Mouse (Mus musculus) CD4-positive helper T cell, adult 2 months (primary cell): ENCODE results near the gene Tas2r144.

Experiments used
- DNase-seq: peaks from one replicate; pipeline ENCODE4 v3.0.0-alpha.2; 2012; ENCODE audit warnings: low read depth, missing footprints, low spot score

Tas2r144 gene

GRCm38 (mm10) chr6:42264626-42265312, 49.6 kb downstream of the Tas2r144 start, which contains the start of gene Casp2:
Gene Casp2, plus strand, starts transcription at chr6:42264985.
- peak; percentile 97 for DNase-seq
